Mouse (Mus musculus) intestine, embryonic 15.5 days (tissue): ENCODE results near the gene Tom1l2. TPM values are rescaled to one million over a fixed set of nuclear protein-coding genes. Genes with fewer than 3 reads are reported as not detected.

ENCODE experiments used
- ATAC-seq: fragments of 200-750 bp; cut with Nextera tagmentation; 2 replicates; pipeline ENCODE4 v1.8.0; 2017; ENCODE audit warnings: moderate TSS enrichment, moderate library complexity
- H3K27ac ChIP-seq: fragments of 300-500 bp; sonication (generic); 2 replicates; pipeline ENCODE4 v1.5.1; 2015; ENCODE audit warnings: mild to moderate bottlenecking, inconsistent platforms
- H3K27me3 ChIP-seq: fragments of 300-500 bp; sonication (generic); replicated peaks from 2 replicates; pipeline ENCODE4 v1.6.1; 2015; ENCODE audit warnings: inconsistent platforms
- H3K36me3 ChIP-seq: fragments of 300-500 bp; sonication (generic); 2 replicates; pipeline ENCODE4 v1.6.1; 2015; ENCODE audit warnings: inconsistent platforms
- H3K4me1 ChIP-seq: fragments of 300-500 bp; sonication (generic); replicated peaks from 2 replicates; pipeline ENCODE4 v1.6.1; 2015; ENCODE audit warnings: inconsistent platforms
- H3K4me2 ChIP-seq: fragments of 300-500 bp; sonication (generic); replicated peaks from 2 replicates; pipeline ENCODE4 v1.6.1; 2015; ENCODE audit warnings: mild to moderate bottlenecking, inconsistent platforms
- H3K4me3 ChIP-seq: fragments of 300-500 bp; sonication (generic); replicated peaks from 2 replicates; pipeline ENCODE4 v1.5.1; 2015; ENCODE audit warnings: inconsistent platforms
- H3K9ac ChIP-seq: fragments of 300-500 bp; sonication (generic); 2 replicates; pipeline ENCODE4 v1.6.1; 2015; ENCODE audit warnings: inconsistent platforms
- H3K9me3 ChIP-seq: fragments of 300-500 bp; sonication (generic); 2 replicates; pipeline ENCODE4 v1.6.1; 2016; ENCODE audit warnings: inconsistent platforms
- WGBS: fragments of 180-500 bp; shearing (Covaris S2); methylation state at CpG from one replicate; pipeline ENCODE4 v1.1.7; 2015; 5-methylcytosine and 5-hydroxymethylcytosine counted together
- polyA plus RNA-seq: library from polyadenylated mRNA; unstranded; fragments of >200 nt; fragmentation: Nextera tagmentation; extraction: Ambion mirVana; gene quantifications from 2 replicates; pipeline ENCODE4 v1.2.1, GENCODE M21; 2015

The Tom1l2 gene
- polyA plus RNA-seq, 1 experiment from 2014 or later: 22.3 TPM

DNA sequence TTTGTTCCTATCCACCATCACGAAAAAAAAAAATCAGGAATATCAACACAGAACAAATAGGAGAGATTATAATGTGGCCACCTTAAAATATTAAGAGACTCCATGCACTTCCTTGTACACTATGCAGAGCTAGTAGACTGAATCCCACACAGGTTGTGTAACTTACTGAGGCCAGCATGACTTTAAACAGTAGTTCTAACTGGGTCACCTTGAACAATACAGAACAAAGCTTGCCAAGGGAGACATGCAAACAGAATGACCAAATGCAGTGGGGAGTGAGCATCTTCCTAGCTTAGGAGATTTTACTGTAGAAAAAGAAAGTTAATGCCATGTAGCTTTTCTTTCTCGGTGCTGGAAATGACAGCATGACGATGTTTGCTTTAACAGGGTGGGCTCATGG is 52.4 kb downstream of the Tom1l2 start:
- Histone ChIP-seq H3K9ac (no peak overlapping the region), H3K27ac (no peak overlapping the region), H3K36me3 (no peaks in the 10 kb centered on the region), H3K4me3 (no peak overlapping the region), H3K27me3 (no peaks in the 10 kb centered on the region), H3K4me1 (peaks cover 16% of the 10 kb centered on the region), H3K9me3 (no peaks in the 10 kb centered on the region), H3K4me2 (no peak overlapping the region)
- no peak for ATAC-seq
- 75% methylated on average over 3 of the region's 3 CpGs for WGBS

DNA sequence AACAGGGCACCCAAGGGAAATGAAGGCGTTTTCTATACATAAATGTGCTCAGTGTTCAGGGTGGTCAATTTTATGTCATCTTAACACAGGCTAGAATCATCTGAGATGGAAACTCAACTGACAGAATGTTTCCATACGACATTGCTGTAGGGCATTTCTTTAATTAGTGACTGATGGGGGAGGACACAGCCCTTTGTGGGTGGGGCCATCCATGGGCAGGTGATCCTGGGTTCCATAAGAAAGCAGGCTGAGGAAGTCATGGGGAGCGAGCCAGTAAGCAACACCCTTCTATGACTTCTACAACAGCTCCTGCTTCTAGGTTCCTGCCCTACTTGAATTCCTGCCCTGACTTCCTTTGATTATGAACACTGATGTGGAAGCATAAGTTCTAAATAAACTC is 54.9 kb downstream of the Tom1l2 start:
- Histone ChIP-seq H3K4me3 (no peak overlapping the region), H3K27me3 (no peaks in the 10 kb centered on the region), H3K4me2 (no peak overlapping the region), H3K27ac (no peak overlapping the region), H3K9me3 (no peaks in the 10 kb centered on the region), H3K9ac (no peak overlapping the region), H3K4me1 (peaks cover 30% of the 10 kb centered on the region), H3K36me3 (no peaks in the 10 kb centered on the region)
- 73% methylated on average over 3 of the region's 3 CpGs for WGBS
- no peak for ATAC-seq

DNA sequence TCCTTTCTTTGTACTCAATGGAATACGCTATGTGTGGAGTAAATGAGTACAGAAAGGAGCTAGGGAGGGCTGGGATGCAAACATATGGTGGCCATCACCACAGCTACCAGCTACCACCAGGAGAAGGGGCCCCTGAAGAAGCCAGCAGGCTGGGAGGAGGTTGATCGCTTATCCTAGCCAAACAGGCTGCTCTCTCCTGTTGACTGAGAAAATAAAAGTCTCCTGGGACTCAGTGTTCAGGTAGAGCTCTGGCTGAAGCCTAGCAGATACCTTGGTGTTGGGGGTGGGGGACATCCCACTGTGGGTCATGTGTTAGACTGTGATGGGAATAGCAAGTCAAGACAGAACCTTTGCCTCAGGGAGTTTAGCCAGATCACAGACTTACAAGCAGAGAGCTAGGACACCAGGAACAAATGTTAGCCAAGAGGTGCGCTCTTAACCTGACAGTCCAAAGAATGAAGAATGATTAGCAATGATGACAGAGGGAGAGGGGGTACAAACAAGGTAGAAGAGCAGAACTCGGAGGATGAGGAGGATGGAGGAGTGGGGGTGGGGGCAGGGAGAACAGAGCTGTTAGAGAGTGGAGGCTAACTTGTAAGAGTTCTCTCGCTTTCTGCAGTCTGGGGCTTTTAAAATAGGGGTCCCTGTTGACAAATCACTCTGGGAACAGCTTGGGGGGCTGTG is 57.9 kb downstream of the Tom1l2 start:
- 44% methylated on average over 5 of the region's 5 CpGs for WGBS
- peak overlapping the region; percentile 45 for H3K27ac ChIP-seq
- no peak overlapping the region for H3K4me3 ChIP-seq
- ATAC-seq: peak; percentile 41; the same call in 1 of the 2 replicates
- H3K36me3 ChIP-seq: no peaks in the 10 kb centered on the region
- no peak overlapping the region for H3K4me2 ChIP-seq
- no peak overlapping the region for H3K9ac ChIP-seq
- no peaks in the 10 kb centered on the region for H3K9me3 ChIP-seq
- peaks cover 29% of the 10 kb centered on the region for H3K4me1 ChIP-seq
- no peaks in the 10 kb centered on the region for H3K27me3 ChIP-seq

DNA sequence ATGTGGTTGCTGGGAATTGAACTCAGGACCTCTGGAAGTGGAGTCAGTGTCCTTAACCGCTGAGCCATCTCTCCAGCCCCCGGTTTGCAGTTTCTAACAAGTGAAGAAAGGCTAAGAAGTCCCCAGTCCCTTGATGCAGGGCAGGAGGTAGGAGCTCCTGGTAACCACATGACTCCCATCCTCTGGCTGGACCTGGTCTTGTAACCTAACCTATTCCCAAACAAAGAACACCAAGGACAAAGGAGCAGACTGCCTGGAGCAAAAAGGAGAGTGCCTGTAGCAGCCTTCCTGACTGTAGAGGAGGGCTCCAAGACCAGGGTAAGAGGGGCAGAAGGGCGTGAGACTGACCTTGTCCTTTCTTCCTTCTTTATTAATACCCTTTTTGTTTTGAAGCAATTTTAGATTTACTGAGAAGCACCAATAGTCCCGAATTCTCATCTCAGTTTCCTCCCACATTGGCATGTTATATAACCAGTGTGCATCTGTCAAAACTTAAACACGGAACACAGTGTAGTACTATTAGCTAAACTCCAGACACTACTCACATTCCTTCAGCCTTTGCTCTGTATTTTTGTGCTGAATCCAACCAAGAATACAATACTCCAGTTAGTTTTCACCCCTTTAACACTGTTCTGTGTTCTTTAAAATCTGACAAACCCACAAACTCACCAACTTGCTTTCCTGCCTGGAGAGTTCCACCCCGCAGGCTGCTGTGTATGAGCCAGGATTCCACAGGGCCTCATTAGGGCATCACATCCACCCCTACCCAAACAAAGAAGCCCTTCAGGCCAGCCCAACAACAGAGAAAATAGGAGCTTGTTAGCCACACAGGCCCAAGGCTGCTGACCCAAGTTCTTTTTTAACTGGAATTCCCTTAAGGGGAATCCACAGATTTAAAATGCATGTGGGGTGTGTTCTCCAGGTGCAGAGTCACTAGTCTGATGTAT is 58.7 kb downstream of the Tom1l2 start:
- Histone ChIP-seq H3K4me2 (no peak overlapping the region), H3K27ac (peak overlapping the region; percentile 45), H3K4me3 (no peak overlapping the region), H3K9me3 (no peaks in the 10 kb centered on the region), H3K9ac (no peak overlapping the region), H3K36me3 (no peaks in the 10 kb centered on the region), H3K4me1 (peaks cover 29% of the 10 kb centered on the region), H3K27me3 (no peaks in the 10 kb centered on the region)
- 68% methylated on average over 6 of the region's 6 CpGs for WGBS
- ATAC-seq: no peak

DNA sequence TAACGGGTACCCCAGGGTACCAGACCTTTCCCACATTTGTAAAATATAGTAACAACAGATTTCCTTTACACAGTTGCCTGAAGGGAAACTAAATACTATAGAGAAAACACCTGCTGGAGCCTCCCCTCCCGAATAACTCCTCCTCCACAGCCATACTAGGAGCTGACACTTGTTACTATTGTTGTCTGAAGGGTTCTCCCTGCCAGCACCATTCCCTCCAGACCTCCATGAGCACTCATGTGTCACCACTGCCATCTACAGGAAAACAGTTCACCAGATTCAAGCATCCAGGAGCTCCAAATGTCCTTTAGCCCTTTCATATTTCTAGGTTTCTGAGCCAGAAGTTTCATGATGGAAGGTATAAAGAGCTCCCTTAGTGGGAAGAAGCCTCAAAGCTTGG is 60.0 kb downstream of the Tom1l2 start:
- peak; percentile 50; the same call in 1 of the 2 replicates for ATAC-seq
- Histone ChIP-seq H3K4me3 (no peak overlapping the region), H3K9me3 (no peaks in the 10 kb centered on the region), H3K4me1 (peaks cover 29% of the 10 kb centered on the region), H3K27me3 (no peaks in the 10 kb centered on the region), H3K27ac (no peak overlapping the region), H3K4me2 (no peak overlapping the region), H3K9ac (no peak overlapping the region), H3K36me3 (no peaks in the 10 kb centered on the region)
- WGBS: 39% methylated on average over 2 of the region's 2 CpGs

- H3K27ac ChIP-seq: no peak overlapping the region
- H3K9me3 ChIP-seq: no peaks in the 10 kb centered on the region
- WGBS: 37% methylated on average over 5 of the region's 5 CpGs
- ATAC-seq: no peak
- H3K4me1 ChIP-seq: peaks cover 32% of the 10 kb centered on the region
- no peak overlapping the region for H3K4me2 ChIP-seq
- no peak overlapping the region for H3K4me3 ChIP-seq
- no peak overlapping the region for H3K9ac ChIP-seq
- H3K27me3 ChIP-seq: no peaks in the 10 kb centered on the region
- no peaks in the 10 kb centered on the region for H3K36me3 ChIP-seq
Observed at GRCm38 (mm10) chr11:60288980-60289379, 63.7 kb downstream of the Tom1l2 start.

DNA sequence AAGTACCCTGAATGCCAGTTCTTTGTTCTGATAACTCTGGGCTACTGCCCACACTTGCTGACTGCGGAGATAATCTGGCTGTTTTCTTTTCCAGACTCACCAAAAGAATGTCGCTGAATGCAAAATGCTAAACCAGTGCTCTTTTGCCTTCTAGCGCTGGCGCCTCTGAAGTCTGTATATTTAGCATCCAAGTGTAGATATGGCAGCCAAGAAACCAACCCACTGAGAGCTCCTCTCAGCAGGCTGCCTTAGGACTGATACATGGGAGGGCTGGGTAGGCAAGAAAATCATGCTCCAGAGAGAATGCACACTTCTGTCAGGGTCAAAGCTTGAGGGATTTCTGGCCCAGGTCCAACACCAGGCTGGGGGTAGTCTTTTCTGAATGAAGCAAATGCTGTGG is 66.4 kb downstream of the Tom1l2 start:
- no peak overlapping the region for H3K4me2 ChIP-seq
- WGBS: 73% methylated on average over 4 of the region's 4 CpGs
- no peaks in the 10 kb centered on the region for H3K27me3 ChIP-seq
- H3K4me1 ChIP-seq: peaks cover 24% of the 10 kb centered on the region
- no peaks in the 10 kb centered on the region for H3K36me3 ChIP-seq
- H3K9ac ChIP-seq: no peak overlapping the region
- no peaks in the 10 kb centered on the region for H3K9me3 ChIP-seq
- no peak for ATAC-seq
- no peak overlapping the region for H3K27ac ChIP-seq
- no peak overlapping the region for H3K4me3 ChIP-seq

GRCm38 (mm10) chr11:60280429-60281414 is 72.0 kb downstream of the Tom1l2 start:
- H3K27ac ChIP-seq: 0 out of 2 replicates have a peak overlapping the region, but pooled peaks have one; percentile 18
- H3K36me3 ChIP-seq: no peaks in the 10 kb centered on the region; the same call in 1 of the 2 replicates
- H3K4me2 ChIP-seq: no peak overlapping the region
- H3K9me3 ChIP-seq: no peaks in the 10 kb centered on the region
- H3K27me3 ChIP-seq: no peaks in the 10 kb centered on the region
- no peak overlapping the region for H3K4me3 ChIP-seq
- ATAC-seq: no peak
- H3K9ac ChIP-seq: no peak overlapping the region
- 69% methylated on average over 11 of the region's 11 CpGs for WGBS
- peaks cover 20% of the 10 kb centered on the region for H3K4me1 ChIP-seq

DNA sequence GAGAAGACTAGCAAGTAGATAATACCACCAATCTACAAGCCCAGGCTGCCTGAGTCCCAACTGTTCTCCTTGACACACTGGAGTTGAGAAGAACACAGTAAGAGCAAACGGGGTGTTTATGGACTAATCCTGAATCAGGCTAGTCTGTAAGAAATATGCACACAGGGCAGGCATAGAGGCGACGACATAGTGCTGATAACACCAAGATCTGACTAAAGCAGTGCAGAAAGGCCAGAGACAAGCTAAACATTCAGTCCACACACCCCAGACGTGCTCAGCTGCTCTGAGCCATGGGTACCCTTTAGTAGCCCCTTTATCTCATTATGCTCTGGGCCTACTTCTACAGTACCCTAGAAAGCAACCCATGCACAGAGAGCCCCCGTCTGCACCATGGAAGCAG is 73.2 kb downstream of the Tom1l2 start:
- H3K36me3 ChIP-seq: no peaks in the 10 kb centered on the region; the same call in 1 of the 2 replicates
- no peak overlapping the region for H3K9ac ChIP-seq
- no peak overlapping the region for H3K27ac ChIP-seq
- no peak for ATAC-seq
- H3K9me3 ChIP-seq: no peaks in the 10 kb centered on the region
- no peaks in the 10 kb centered on the region for H3K27me3 ChIP-seq
- WGBS: 68% methylated on average over 5 of the region's 5 CpGs
- peaks cover 17% of the 10 kb centered on the region for H3K4me1 ChIP-seq
- no peak overlapping the region for H3K4me2 ChIP-seq
- H3K4me3 ChIP-seq: no peak overlapping the region

DNA sequence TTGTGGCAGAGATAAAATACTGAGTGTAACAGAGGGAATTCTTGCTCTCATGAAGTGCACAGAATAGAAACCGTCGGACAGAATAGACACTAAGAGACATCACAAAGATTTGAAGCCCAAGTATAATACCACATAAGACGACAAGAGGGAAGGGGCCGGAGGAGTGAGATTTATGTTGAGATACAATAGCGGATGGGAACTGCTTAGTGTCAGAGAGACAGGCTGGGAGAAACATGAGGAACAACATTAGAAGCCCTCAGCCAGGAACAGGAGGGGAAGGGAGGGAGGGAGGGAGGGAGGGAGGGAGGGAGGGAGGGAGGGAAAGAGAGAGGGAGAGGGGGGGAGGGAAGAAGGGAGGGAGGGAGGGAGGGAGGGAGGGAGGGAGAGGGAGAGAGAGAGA is 74.9 kb downstream of the Tom1l2 start:
- Histone ChIP-seq H3K4me3 (no peak overlapping the region), H3K9ac (no peak overlapping the region), H3K4me1 (peaks cover 25% of the 10 kb centered on the region), H3K4me2 (no peak overlapping the region), H3K27ac (0 out of 2 replicates have a peak overlapping the region, but pooled peaks have one; percentile 33), H3K27me3 (no peaks in the 10 kb centered on the region), H3K36me3 (no peaks in the 10 kb centered on the region; the same call in 1 of the 2 replicates), H3K9me3 (no peaks in the 10 kb centered on the region)
- WGBS: 37% methylated on average over 5 of the region's 5 CpGs
- peak; percentile 73 for ATAC-seq

GRCm38 (mm10) chr11:60277164-60277740 is 75.5 kb downstream of the Tom1l2 start:
- WGBS: 45% methylated on average over 8 of the region's 8 CpGs
- Histone ChIP-seq H3K27ac (peak overlapping the region; percentile 33; the same call in 1 of the 2 replicates), H3K4me3 (no peak overlapping the region), H3K27me3 (no peaks in the 10 kb centered on the region), H3K4me2 (no peak overlapping the region), H3K9me3 (no peaks in the 10 kb centered on the region), H3K9ac (no peak overlapping the region), H3K4me1 (peaks cover 25% of the 10 kb centered on the region), H3K36me3 (no peaks in the 10 kb centered on the region; the same call in 1 of the 2 replicates)
- no peak for ATAC-seq
